Mouse (Mus musculus) CH12.LX (cell line): ENCODE results near the gene Prkg2. TPM values are rescaled to one million over a fixed set of nuclear protein-coding genes. Genes with fewer than 3 reads are reported as not detected.

ENCODE experiments used
- DNase-seq: peaks from one replicate; pipeline ENCODE4 v3.0.0-alpha.2; 2013; ENCODE audit errors: extremely low read depth
- H3K27ac ChIP-seq: 2 replicates; pipeline ENCODE4 v1.5.1; 2012; ENCODE audit warnings: low read depth, mild to moderate bottlenecking, control low read depth, moderate library complexity; ENCODE audit not compliant: insufficient read depth
- H3K27me3 ChIP-seq: replicated peaks from 2 replicates; pipeline ENCODE3; 2012; ENCODE audit warnings: inconsistent platforms
- H3K36me3 ChIP-seq, 2 experiments: replicated peaks in 1 of 2; 2 replicates each; pipeline versions ENCODE3 to v1.6.1; 2012; ENCODE audit warnings: inconsistent platforms in 1 of 2, low read length in 1 of 2, mild to moderate bottlenecking in 1 of 2, mixed read lengths in 1 of 2, moderate library complexity in 1 of 2; ENCODE audit not compliant: control insufficient read depth in 1 of 2, insufficient read depth in 1 of 2
- H3K4me1 ChIP-seq, 2 experiments: 2 replicates each; pipeline ENCODE4 v1.6.1; 2012; ENCODE audit warnings: inconsistent platforms in 1 of 2, moderate library complexity in 1 of 2; ENCODE audit not compliant: insufficient read depth in 2 of 2, control insufficient read depth in 1 of 2
- H3K4me2 ChIP-seq: 2 replicates; pipeline ENCODE4 v1.6.1; 2012; ENCODE audit warnings: low read depth, mild to moderate bottlenecking, control low read depth; ENCODE audit not compliant: poor library complexity, insufficient read depth, severe bottlenecking
- H3K4me3 ChIP-seq, 3 experiments: fragments of 150-350 bp in 1 of 3; sonication (generic) in 1 of 3; replicated peaks in 1 of 3; 2 replicates each; pipeline versions ENCODE3 to v1.5.1; 2011 to 2012; ENCODE audit warnings: low read depth in 2 of 3, low read length in 2 of 3, mild to moderate bottlenecking in 2 of 3, moderate library complexity in 2 of 3, control low read depth in 1 of 3, improper control_type of control experiment in 1 of 3, inconsistent platforms in 1 of 3, mixed read lengths in 1 of 3; ENCODE audit not compliant: poor library complexity in 1 of 3
- H3K79me2 ChIP-seq: replicated peaks from 2 replicates; pipeline ENCODE4 v1.6.1; 2012; ENCODE audit warnings: mild to moderate bottlenecking, moderate library complexity; ENCODE audit not compliant: control insufficient read depth, poor library complexity, insufficient read depth, severe bottlenecking; ENCODE audit errors: extremely low read depth
- H3K9ac ChIP-seq: 2 replicates; pipeline ENCODE4 v1.6.1; 2012; ENCODE audit warnings: low read depth, mild to moderate bottlenecking, control low read depth, moderate library complexity; ENCODE audit not compliant: insufficient read depth
- H3K9me3 ChIP-seq: replicated peaks from 2 replicates; pipeline ENCODE3; 2012; ENCODE audit warnings: low read length, inconsistent platforms, mixed read lengths
- CTCF ChIP-seq, 2 experiments: IDR thresholded peaks in 1 of 2; conservative IDR thresholded peaks in 1 of 2; 2 replicates each; pipeline ENCODE4 v1.5.1; 2011 to 2012; ENCODE audit warnings: low read depth in 2 of 2, low read length in 2 of 2, improper control_type of control experiment in 1 of 2, inconsistent platforms in 1 of 2, mild to moderate bottlenecking in 1 of 2, moderate library complexity in 1 of 2
- E2F4 ChIP-seq: IDR thresholded peaks from 2 replicates; pipeline ENCODE4 v1.6.1; 2011; ENCODE audit warnings: low read depth, low read length, improper control_type of control experiment; ENCODE audit not compliant: insufficient replicate concordance
- KAT2A ChIP-seq: IDR thresholded peaks from 2 replicates; pipeline ENCODE4 v1.6.1; 2012; ENCODE audit warnings: low read length, improper control_type of control experiment, inconsistent platforms; ENCODE audit not compliant: insufficient replicate concordance
- MAFK ChIP-seq: IDR thresholded peaks from 2 replicates; pipeline ENCODE4 v1.6.1; 2011; ENCODE audit warnings: low read length, improper control_type of control experiment; ENCODE audit not compliant: insufficient replicate concordance
- MAX ChIP-seq: IDR thresholded peaks from 2 replicates; pipeline ENCODE4 v1.6.1; 2011; ENCODE audit warnings: low read length, improper control_type of control experiment
- NELFE ChIP-seq: IDR thresholded peaks from 2 replicates; pipeline ENCODE4 v1.6.1; 2011; ENCODE audit warnings: low read depth, low read length, improper control_type of control experiment
- PAX5 ChIP-seq: IDR thresholded peaks from 2 replicates; pipeline ENCODE4 v1.6.1; 2012; ENCODE audit warnings: low read length, inconsistent platforms, mixed read lengths
- RAD21 ChIP-seq: IDR thresholded peaks from 2 replicates; pipeline ENCODE4 v1.6.1; 2011; ENCODE audit warnings: low read depth, mild to moderate bottlenecking, low read length, improper control_type of control experiment, moderate library complexity
- SIN3A ChIP-seq: IDR thresholded peaks from 2 replicates; pipeline ENCODE4 v1.6.1; 2012; ENCODE audit warnings: low read length, improper control_type of control experiment, inconsistent platforms
- SMC3 ChIP-seq: IDR thresholded peaks from 2 replicates; pipeline ENCODE4 v1.6.1; 2011; ENCODE audit warnings: low read depth, low read length, improper control_type of control experiment
- TBP ChIP-seq: conservative IDR thresholded peaks from 2 replicates; pipeline ENCODE4 v1.6.1; 2011; ENCODE audit warnings: low read depth, low read length, improper control_type of control experiment
- TCF12 ChIP-seq: IDR thresholded peaks from 2 replicates; pipeline ENCODE4 v1.6.1; 2014; ENCODE audit warnings: low read depth, mild to moderate bottlenecking, inconsistent platforms, low read length, improper control_type of control experiment
- UBTF ChIP-seq: IDR thresholded peaks from 2 replicates; pipeline ENCODE4 v1.6.1; 2012; ENCODE audit warnings: low read depth, mild to moderate bottlenecking, inconsistent platforms, low read length, improper control_type of control experiment, moderate library complexity
- ZNF384 ChIP-seq: IDR thresholded peaks from 2 replicates; pipeline ENCODE4 v1.6.1; 2012; ENCODE audit warnings: low read depth, low read length, improper control_type of control experiment, inconsistent platforms
- dilution Hi-C: fragments of 300-500 bp; cut with MboI; formaldehyde crosslinking; loops from 2 replicates; pipeline ENCODE4 v1.14.3; 2020; ENCODE audit warnings: low sequenced_read_pairs; ENCODE audit not compliant: extremely low pct_unique_long_range_greater_than_20kb, extremely low pct_ligation_motif_present
- in situ Hi-C: fragments of 300-500 bp; cut with MboI; formaldehyde crosslinking; loops from 3 replicates; pipeline ENCODE4 v1.14.3; 2019; ENCODE audit warnings: low sequenced_read_pairs, low pct_ligation_motif_present, low pct_unique_long_range_greater_than_20kb, mixed read lengths
- polyA plus RNA-seq: library from polyadenylated mRNA; unstranded; fragments of >175 nt; gene quantifications from 2 replicates; pipeline ENCODE4 v1.2.1, GENCODE M21; 2012; ENCODE audit warnings: low read depth; ENCODE audit not compliant: insufficient read length
- total RNA-seq, 2 experiments: library from RNA; depleted of rRNA; stranded (reverse); fragments of 300-350 nt in 1 of 2; fragments of >200 nt in 1 of 2; gene quantifications; 2 replicates each; pipeline ENCODE4 v1.2.3; 2012 to 2014

Gene Prkg2
- total and polyA plus RNA-seq, 3 experiments = not detected

DNA sequence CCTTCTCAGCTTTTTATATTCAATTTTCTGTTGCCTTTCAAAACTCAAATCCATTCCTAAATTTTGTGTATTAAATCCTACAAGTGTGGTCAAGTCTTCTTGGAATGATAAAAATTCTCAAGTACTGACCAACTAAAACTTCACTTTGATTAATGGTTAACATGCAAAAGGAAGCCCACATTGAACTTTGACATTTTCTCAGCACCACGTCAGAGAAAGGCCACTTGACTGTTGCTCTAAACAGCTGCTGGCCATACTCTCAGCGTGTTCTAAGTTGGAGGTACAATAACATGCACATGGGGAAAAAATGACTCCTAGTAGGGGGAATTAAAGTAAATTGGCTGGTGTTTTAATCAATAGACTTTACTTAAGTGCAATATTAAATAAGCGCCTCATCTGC lies 155.1 kb downstream of the Prkg2 start:
- dilution Hi-C loops = no loop called here
- no peaks in the 10 kb centered on the region for H3K27me3 ChIP-seq
- in situ Hi-C loops = loop anchor here (25.0 kb wide), 1 partner anchor 280 kb away; no protein-coding TSS in a partner anchor

More for the DNA sequence above, 155.1 kb downstream of the Prkg2 start:
- Histone ChIP-seq H3K36me3 (no peaks in the 10 kb centered on the region), H3K9me3 (no peaks in the 10 kb centered on the region), H3K9ac (no peak overlapping the region), H3K27ac (no peak overlapping the region), H3K79me2 (no peaks in the 10 kb centered on the region), H3K4me3 (no peak overlapping the region), H3K4me1 (no peaks in the 10 kb centered on the region), H3K4me2 (no peak overlapping the region)
- TF ChIP-seq SIN3A = no peak
- no peak for TF ChIP-seq MAX
- no peak for TF ChIP-seq SMC3
- no peak for TF ChIP-seq UBTF
- TF ChIP-seq RAD21 = no peak
- no peak for TF ChIP-seq PAX5
- TF ChIP-seq CTCF (conservative IDR thresholded peaks at IDR 0.05 in 1 of 2, IDR thresholded peaks at IDR 0.05 in 1 of 2; ENCODE audit: low read depth in 2 of 2, low read length in 2 of 2) = no peak
- no peak for TF ChIP-seq TCF12
- no peak for TF ChIP-seq E2F4
- TF ChIP-seq KAT2A = no peak
- TF ChIP-seq NELFE = no peak
- no peak for TF ChIP-seq MAFK
- TF ChIP-seq ZNF384 = no peak
- no peak for TF ChIP-seq TBP
- DNase-seq = no peak

Other genes starting within 250 kb of the Prkg2 start
- not detected in 2 replicates for gene Bmp3, start 182.9 kb downstream of the Prkg2 start, total RNA-seq (2012; rRNA removed)
- not detected in 2 replicates for gene Bmp3, start 182.9 kb downstream of the Prkg2 start, total RNA-seq (2014; rRNA removed)
- gene Bmp3, start 182.9 kb downstream of the Prkg2 start, polyA plus RNA-seq = not detected in 2 replicates